Mouse (Mus musculus) Patski (cell line): ENCODE results near the gene Ubxn1. TPM values are rescaled to one million over a fixed set of nuclear protein-coding genes. Genes with fewer than 3 reads are reported as not detected.
"Not testable (repeated sequence)": the region's sequence is repeated elsewhere in the genome, so short reads cannot be mapped to it uniquely, and the experiment has no call there.

Source experiments
- ATAC-seq: fragments of 100-300 bp; one replicate; pipeline ENCODE4 v1.8.0; 2021
- CTCF ChIA-PET: fragments of 350-600 bp; sonication (Branson Sonifier 250); formaldehyde crosslinking; loops from one replicate; lab custom pipeline; 2022; ENCODE audit warnings: inconsistent platforms; lab: Charles Lee
- POLR2A ChIA-PET: fragments of 350-600 bp; sonication (Branson Sonifier 250); formaldehyde crosslinking; loops from one replicate; lab custom pipeline; 2022; ENCODE audit warnings: antibody characterized with exemption, inconsistent platforms; lab: Charles Lee
- DNase-seq: peaks from one replicate; pipeline ENCODE4 v3.0.0-alpha.2; 2011; ENCODE audit warnings: low read depth, low spot score
- H3K27me3 ChIP-seq: fragments of 371-371 bp; one replicate; pipeline ENCODE4 v1.5.1; 2021
- CTCF ChIP-seq: fragments of 100-300 bp; IDR thresholded peaks from one replicate; pipeline ENCODE4 v1.5.1; 2021
- in situ Hi-C: fragments of 300-500 bp; cut with MboI; formaldehyde crosslinking; loops from 3 replicates; pipeline ENCODE4 v1.11.1; 2018; ENCODE audit warnings: low pct_unique_long_range_greater_than_20kb, mixed read lengths
- polyA plus RNA-seq: library from polyadenylated mRNA; unstranded; gene quantifications from one replicate; pipeline ENCODE4 v1.2.3, GENCODE M21; 2021

Ubxn1 gene
- polyA plus RNA-seq, 1 experiment from 2014 or later = 270 TPM

GRCm38 (mm10) chr19:8852236-8852928, 18.9 kb upstream of the Ubxn1 start:
- no peak for DNase-seq
- no peak for ATAC-seq
- no peaks in the 10 kb centered on the region for H3K27me3 ChIP-seq
- TF ChIP-seq CTCF = no peak
- in situ Hi-C loops = loop anchor here (25.0 kb wide), 1 partner anchor 585 kb away; no protein-coding TSS in a partner anchor
- ChIA-PET POLR2A (interaction anchor here (1.1 kb wide), 1 partner anchor 19 kb away, joined by 3 read pairs; the partner anchor contains the start of gene Ubxn1), CTCF (interaction anchor here (0.9 to 3.0 kb wide), 4 partner anchors 7 to 257 kb away, joined by 3 to 13 read pairs (median 6); no protein-coding TSS in a partner anchor)

GRCm38 (mm10) chr19:8853117-8853516, 18.2 kb upstream of the Ubxn1 start:
- no peak for TF ChIP-seq CTCF
- DNase-seq = no peak
- ChIA-PET POLR2A (interaction anchor here (0.5 to 1.1 kb wide), 2 partner anchors 18 to 93 kb away, joined by 3 read pairs; partner anchors contain the start of gene Ubxn1), CTCF (interaction anchor here (1.7 to 3.0 kb wide), 3 partner anchors 8 to 257 kb away, joined by 3 to 13 read pairs (median 7); no protein-coding TSS in a partner anchor)
- no peak for ATAC-seq
- in situ Hi-C loops = loop anchor here (25.0 kb wide), 1 partner anchor 584 kb away; no protein-coding TSS in a partner anchor
- no peaks in the 10 kb centered on the region for H3K27me3 ChIP-seq

GRCm38 (mm10) chr19:8857689-8858088, 13.6 kb upstream of the Ubxn1 start:
- in situ Hi-C loops = loop anchor here (25.0 kb wide), 1 partner anchor 580 kb away; no protein-coding TSS in a partner anchor
- ChIA-PET POLR2A (no interaction called here), CTCF (interaction anchor here (2.0 kb wide), 1 partner anchor 252 kb away, joined by 11 read pairs; no protein-coding TSS in a partner anchor)
- DNase-seq (no peak), ATAC-seq (no peak)
- no peaks in the 10 kb centered on the region for H3K27me3 ChIP-seq
- TF ChIP-seq CTCF = peak; percentile 71

GRCm38 (mm10) chr19:8859018-8859417, 12.3 kb upstream of the Ubxn1 start:
- POLR2A ChIA-PET = interaction anchor here (0.9 kb wide), 1 partner anchor 9 kb away, joined by 3 read pairs; the partner anchor contains the start of gene Lrrn4cl
- no peaks in the 10 kb centered on the region for H3K27me3 ChIP-seq
- peak; percentile 71 for TF ChIP-seq CTCF
- in situ Hi-C loops = loop anchor here (25.0 kb wide), 1 partner anchor 578 kb away; no protein-coding TSS in a partner anchor
- DNase-seq (no peak), ATAC-seq (no peak)
- CTCF ChIA-PET = interaction anchor here (0.9 to 2.0 kb wide), 8 partner anchors 14 to 254 kb away, joined by 3 to 11 read pairs (median 4); no protein-coding TSS in a partner anchor

- TF ChIP-seq CTCF = no peak
- no peaks in the 10 kb centered on the region for H3K27me3 ChIP-seq
- in situ Hi-C loops = loop anchor here (25.0 kb wide), 1 partner anchor 573 kb away; no protein-coding TSS in a partner anchor
- CTCF ChIA-PET = no interaction called here
- ATAC-seq = no peak
- no peak for DNase-seq
- POLR2A ChIA-PET = interaction anchor here (0.6 kb wide), 1 partner anchor 28 kb away, joined by 3 read pairs; the partner anchor contains the start of gene Ints5
These were observed 7.0 kb upstream of the Ubxn1 start for GRCm38 (mm10) chr19:8864265-8864664.

- DNase-seq, H3K27me3 ChIP-seq, ATAC-seq, CTCF ChIA-PET: not testable (repeated sequence)
- in situ Hi-C loops = loop anchor here (25.0 kb wide), 1 partner anchor 567 kb away; no protein-coding TSS in a partner anchor
- POLR2A ChIA-PET = interaction anchor here (0.6 kb wide), 1 partner anchor 8 kb away, joined by 7 read pairs; no protein-coding TSS in a partner anchor
These were observed 915 bp upstream of the Ubxn1 start for GRCm38 (mm10) chr19:8870381-8870780.

- ChIA-PET CTCF (no interaction called here), POLR2A (interaction anchor here (0.7 to 1.7 kb wide), 4 partner anchors 9 to 18 kb away, joined by 3 to 7 read pairs (median 3); partner anchors contain the start of genes 1810009A15Rik and Gm49416)
- no peak for TF ChIP-seq CTCF
- in situ Hi-C loops = loop anchor here (25.0 kb wide), 1 partner anchor 566 kb away; no protein-coding TSS in a partner anchor
- no peak for DNase-seq
- ATAC-seq = no peak
- H3K27me3 ChIP-seq = no peaks in the 10 kb centered on the region
These were observed 458 bp upstream of the Ubxn1 start for GRCm38 (mm10) chr19:8870838-8871237.

GRCm38 (mm10) chr19:8872266-8872840, 1.1 kb downstream of the Ubxn1 start:
- in situ Hi-C loops = loop anchor here (25.0 kb wide), 1 partner anchor 565 kb away; no protein-coding TSS in a partner anchor
- no peaks in the 10 kb centered on the region for H3K27me3 ChIP-seq
- ATAC-seq (no peak), DNase-seq (no peak)
- TF ChIP-seq CTCF = no peak
- ChIA-PET POLR2A (interaction anchor here (0.6 to 1.7 kb wide), 5 partner anchors 8 to 1331 kb away, joined by 3 to 7 read pairs (median 3); partner anchors contain the start of gene Tmem258), CTCF (no interaction called here)

- ChIA-PET POLR2A (interaction anchor here (1.2 to 1.4 kb wide), 2 partner anchors 14 to 19 kb away, joined by 3 to 4 read pairs; partner anchors contain the start of genes 1810009A15Rik and Gm49416), CTCF (interaction anchor here (1.1 to 3.1 kb wide), 2 partner anchors 11 to 13 kb away, joined by 4 to 8 read pairs; partner anchors contain the start of genes 1810009A15Rik and Gm49416)
- ATAC-seq (no peak), DNase-seq (no peak)
- in situ Hi-C loops = no loop called here
- TF ChIP-seq CTCF = no peak
- H3K27me3 ChIP-seq = no peaks in the 10 kb centered on the region
These were observed 3.7 kb downstream of the Ubxn1 start for GRCm38 (mm10) chr19:8875031-8875430.
